Mouse (Mus musculus): ENCODE data around the gene Ttll4. TPM values are rescaled to one million over a fixed set of nuclear protein-coding genes. Genes with fewer than 3 reads are reported as not detected.

Gene Ttll4
- polyA plus RNA-seq, 1 experiment from 2014 or later: 26.1 TPM

DNA sequence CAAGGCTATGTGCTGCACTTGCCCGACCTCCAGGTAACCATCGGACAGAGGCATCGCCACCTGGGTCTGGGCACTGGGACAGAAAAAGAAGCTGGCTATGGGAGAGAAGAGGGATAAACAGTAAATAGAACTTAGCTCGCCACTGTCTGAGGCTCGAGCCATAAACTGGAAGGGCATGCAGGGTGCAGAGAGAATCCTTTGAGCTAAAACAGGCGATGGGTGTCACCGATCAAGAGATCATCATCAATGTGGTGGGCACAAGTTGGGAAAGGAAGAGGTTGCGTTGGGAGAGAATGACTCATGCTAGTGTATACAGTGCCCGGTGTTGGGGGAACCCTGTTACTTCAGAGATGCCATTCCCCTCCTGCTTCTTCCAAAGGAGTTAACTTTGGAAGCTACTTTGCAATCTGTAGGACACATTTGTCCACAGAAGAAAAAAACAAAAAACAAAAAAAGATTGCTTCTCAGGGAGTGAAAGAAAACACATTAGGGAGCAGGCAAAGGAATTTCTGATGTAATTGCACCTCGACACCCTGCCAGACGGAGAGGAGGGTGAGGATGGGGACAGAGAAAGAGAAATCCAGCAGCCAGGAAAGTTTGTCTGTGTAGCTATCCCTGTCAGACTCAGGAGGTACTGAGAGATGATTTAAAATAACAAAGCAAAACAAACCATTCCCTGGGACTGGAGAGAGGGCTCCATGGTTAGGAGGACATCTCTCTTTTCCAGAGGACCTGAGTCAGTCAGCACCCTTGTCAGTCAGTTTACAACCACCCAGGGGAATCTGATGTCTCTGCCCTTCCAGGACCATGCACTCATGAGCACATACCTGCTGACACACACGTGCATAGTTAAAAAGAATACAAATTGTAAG is 52.5 kb downstream of the Ttll4 start:
- H3K27me3 ChIP-seq (ENCODE audit: control insufficient read depth, insufficient read depth, low read length): no peaks in the 10 kb centered on the region
- H3K4me2 ChIP-seq (replicated peaks; ENCODE audit: low read depth, low read length): peak overlapping the region; percentile 86
- no peaks in the 10 kb centered on the region for H3K36me3 ChIP-seq (ENCODE audit: control insufficient read depth, insufficient read depth, low read length)
- ATAC-seq (ENCODE audit: low FRiP score, low TSS enrichment): 0 out of 2 replicates have a peak, but pooled peaks have one; percentile 14
- H3K4me1 ChIP-seq (ENCODE audit: control insufficient read depth, insufficient read depth, low read length): 0 out of 2 replicates have a peak, but pooled peaks cover 6% of the 10 kb centered on the region
- peak overlapping the region; percentile 71 for H3K9ac ChIP-seq (ENCODE audit: low read depth, low read length)
- no peak overlapping the region for H3K27ac ChIP-seq (ENCODE audit: low read depth, low read length)
- H3K9me3 ChIP-seq (ENCODE audit: control insufficient read depth, low read length): no peaks in the 10 kb centered on the region
- H3K4me3 ChIP-seq (ENCODE audit: low read length): peak overlapping the region; percentile 55
- WGBS: 18% methylated on average over 12 of the region's 12 CpGs

DNA sequence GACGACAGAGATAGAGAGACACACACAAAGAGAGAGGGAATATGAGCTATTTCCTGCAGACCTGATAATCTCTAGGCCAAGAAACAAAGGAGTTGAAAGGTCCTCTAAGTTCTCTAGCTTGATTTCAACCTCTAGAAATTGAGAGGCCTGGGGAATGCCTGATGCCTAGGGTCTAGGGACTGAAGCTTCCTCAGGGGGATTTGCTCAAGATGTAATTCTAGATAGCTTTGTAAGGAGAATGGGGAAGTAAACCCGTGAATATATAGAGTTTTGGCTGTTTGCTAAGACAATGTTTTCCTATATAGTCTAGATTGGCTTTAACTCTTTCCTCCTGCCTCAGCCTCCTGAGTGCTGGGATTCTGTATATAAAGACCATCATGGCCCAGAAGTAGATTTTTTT is 53.4 kb downstream of the Ttll4 start:
- Histone ChIP-seq H3K9me3 (ENCODE audit: control insufficient read depth, low read length) (no peaks in the 10 kb centered on the region), H3K4me3 (ENCODE audit: low read length) (no peak overlapping the region), H3K36me3 (ENCODE audit: control insufficient read depth, insufficient read depth, low read length) (no peaks in the 10 kb centered on the region), H3K9ac (ENCODE audit: low read depth, low read length) (no peak overlapping the region), H3K4me2 (replicated peaks; ENCODE audit: low read depth, low read length) (no peak overlapping the region), H3K27ac (ENCODE audit: low read depth, low read length) (no peak overlapping the region), H3K27me3 (ENCODE audit: control insufficient read depth, insufficient read depth, low read length) (no peaks in the 10 kb centered on the region), H3K4me1 (ENCODE audit: control insufficient read depth, insufficient read depth, low read length) (0 out of 2 replicates have a peak, but pooled peaks cover 6% of the 10 kb centered on the region)
- no peak for ATAC-seq (ENCODE audit: low FRiP score, low TSS enrichment)
- 49% methylated on average over 2 of the region's 2 CpGs for WGBS

DNA sequence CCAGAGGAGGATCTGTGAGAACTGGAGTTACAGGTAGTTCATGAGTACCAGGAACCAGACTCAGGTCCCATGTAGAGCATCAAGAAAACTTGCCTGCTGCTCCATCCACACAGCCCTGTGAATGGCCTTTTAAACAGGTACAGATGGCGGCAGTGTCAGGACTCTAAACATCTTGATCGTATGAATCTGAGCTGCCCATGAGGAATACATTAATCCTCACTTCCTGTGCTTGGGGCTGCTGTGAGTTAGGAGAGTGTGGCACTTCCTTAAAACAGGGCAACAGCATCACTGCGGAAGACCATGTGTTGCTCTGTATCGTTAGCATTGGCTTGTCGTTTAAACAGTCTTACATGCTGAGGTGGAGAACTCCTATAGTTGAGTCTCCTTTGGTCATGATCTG is 53.9 kb downstream of the Ttll4 start:
- no peaks in the 10 kb centered on the region for H3K36me3 ChIP-seq (ENCODE audit: control insufficient read depth, insufficient read depth, low read length)
- no peak overlapping the region for H3K9ac ChIP-seq (ENCODE audit: low read depth, low read length)
- no peaks in the 10 kb centered on the region for H3K9me3 ChIP-seq (ENCODE audit: control insufficient read depth, low read length)
- no peak overlapping the region for H3K4me2 ChIP-seq (replicated peaks; ENCODE audit: low read depth, low read length)
- H3K27me3 ChIP-seq (ENCODE audit: control insufficient read depth, insufficient read depth, low read length): no peaks in the 10 kb centered on the region
- H3K4me3 ChIP-seq (ENCODE audit: low read length): no peak overlapping the region
- no peak overlapping the region for H3K27ac ChIP-seq (ENCODE audit: low read depth, low read length)
- 0 out of 2 replicates have a peak, but pooled peaks cover 6% of the 10 kb centered on the region for H3K4me1 ChIP-seq (ENCODE audit: control insufficient read depth, insufficient read depth, low read length)
- 62% methylated on average over 5 of the region's 5 CpGs for WGBS
- ATAC-seq (ENCODE audit: low FRiP score, low TSS enrichment): no peak

- no peak overlapping the region for H3K4me2 ChIP-seq (replicated peaks; ENCODE audit: low read depth, low read length)
- H3K27ac ChIP-seq (ENCODE audit: low read depth, low read length): no peak overlapping the region
- no peak overlapping the region for H3K4me3 ChIP-seq (ENCODE audit: low read length)
- no peak overlapping the region for H3K9ac ChIP-seq (ENCODE audit: low read depth, low read length)
- H3K36me3 ChIP-seq (ENCODE audit: control insufficient read depth, insufficient read depth, low read length): no peaks in the 10 kb centered on the region
- no peak for ATAC-seq (ENCODE audit: low FRiP score, low TSS enrichment)
- no peaks in the 10 kb centered on the region for H3K9me3 ChIP-seq (ENCODE audit: control insufficient read depth, low read length)
- 0 out of 2 replicates have a peak, but pooled peaks cover 6% of the 10 kb centered on the region for H3K4me1 ChIP-seq (ENCODE audit: control insufficient read depth, insufficient read depth, low read length)
- no peaks in the 10 kb centered on the region for H3K27me3 ChIP-seq (ENCODE audit: control insufficient read depth, insufficient read depth, low read length)
- 89% methylated on average over 6 of the region's 6 CpGs for WGBS
Observed at GRCm38 (mm10) chr1:74715886-74716285, 54.3 kb downstream of the Ttll4 start.

DNA sequence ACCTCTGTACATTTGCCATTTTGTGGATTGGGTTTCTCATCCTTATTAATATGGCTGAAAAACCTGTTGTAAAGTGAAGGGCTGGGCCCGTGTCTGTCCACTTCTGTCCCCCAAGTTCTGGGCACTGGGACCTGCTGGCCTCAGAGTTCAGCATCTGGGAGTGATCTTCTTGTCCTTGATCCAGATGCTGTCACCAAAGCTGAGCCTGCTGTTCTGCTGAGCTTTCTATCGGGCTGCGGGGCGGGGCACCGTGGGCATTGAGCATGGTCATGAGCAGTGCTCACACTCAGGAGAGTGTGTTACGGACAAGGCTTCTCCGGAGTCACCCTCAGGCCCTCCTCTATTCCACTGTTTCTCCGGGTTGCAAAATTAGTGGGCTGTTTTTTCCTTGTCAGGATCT is 56.6 kb downstream of the Ttll4 start:
- Histone ChIP-seq H3K9me3 (ENCODE audit: control insufficient read depth, low read length) (no peaks in the 10 kb centered on the region), H3K9ac (ENCODE audit: low read depth, low read length) (no peak overlapping the region), H3K4me3 (ENCODE audit: low read length) (no peak overlapping the region), H3K27me3 (ENCODE audit: control insufficient read depth, insufficient read depth, low read length) (no peaks in the 10 kb centered on the region), H3K4me2 (replicated peaks; ENCODE audit: low read depth, low read length) (no peak overlapping the region), H3K27ac (ENCODE audit: low read depth, low read length) (no peak overlapping the region), H3K4me1 (ENCODE audit: control insufficient read depth, insufficient read depth, low read length) (0 out of 2 replicates have a peak, but pooled peaks cover 7% of the 10 kb centered on the region), H3K36me3 (ENCODE audit: control insufficient read depth, insufficient read depth, low read length) (no peaks in the 10 kb centered on the region)
- ATAC-seq (ENCODE audit: low FRiP score, low TSS enrichment): no peak
- 85% methylated on average over 8 of the region's 8 CpGs for WGBS

- Histone ChIP-seq H3K36me3 (ENCODE audit: control insufficient read depth, insufficient read depth, low read length) (no peaks in the 10 kb centered on the region), H3K27me3 (ENCODE audit: control insufficient read depth, insufficient read depth, low read length) (no peaks in the 10 kb centered on the region), H3K4me1 (ENCODE audit: control insufficient read depth, insufficient read depth, low read length) (0 out of 2 replicates have a peak, but pooled peaks cover 4% of the 10 kb centered on the region), H3K27ac (ENCODE audit: low read depth, low read length) (no peak overlapping the region), H3K9ac (ENCODE audit: low read depth, low read length) (no peak overlapping the region), H3K4me3 (ENCODE audit: low read length) (no peak overlapping the region), H3K9me3 (ENCODE audit: control insufficient read depth, low read length) (no peaks in the 10 kb centered on the region), H3K4me2 (replicated peaks; ENCODE audit: low read depth, low read length) (no peak overlapping the region)
- WGBS: 73% methylated on average over 3 of the region's 3 CpGs
- ATAC-seq (ENCODE audit: low FRiP score, low TSS enrichment): no peak
Observed at GRCm38 (mm10) chr1:74719281-74719680, 57.7 kb downstream of the Ttll4 start.

DNA sequence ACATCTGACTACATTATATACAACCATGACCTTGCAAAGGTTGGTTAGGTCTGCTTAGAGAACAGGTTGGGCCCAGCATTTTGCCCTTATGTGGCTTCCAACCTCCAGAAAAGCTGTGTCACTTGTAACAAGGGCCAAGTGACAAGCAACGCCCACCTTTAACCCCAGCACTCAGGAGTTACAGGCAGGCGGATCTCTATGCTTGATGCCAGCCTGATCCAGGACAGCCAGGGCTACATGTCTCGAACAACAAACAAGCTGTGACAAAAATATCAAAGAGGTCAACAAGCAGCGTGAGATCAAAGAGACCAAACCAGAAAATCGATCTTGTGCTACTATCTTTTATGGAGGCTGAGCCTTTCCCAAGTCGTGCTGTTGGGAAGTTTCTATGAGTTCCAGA is 60.1 kb downstream of the Ttll4 start:
- Histone ChIP-seq H3K9ac (ENCODE audit: low read depth, low read length) (no peak overlapping the region), H3K36me3 (ENCODE audit: control insufficient read depth, insufficient read depth, low read length) (no peaks in the 10 kb centered on the region), H3K4me3 (ENCODE audit: low read length) (no peak overlapping the region), H3K4me2 (replicated peaks; ENCODE audit: low read depth, low read length) (no peak overlapping the region), H3K9me3 (ENCODE audit: control insufficient read depth, low read length) (no peaks in the 10 kb centered on the region), H3K4me1 (ENCODE audit: control insufficient read depth, insufficient read depth, low read length) (0 out of 2 replicates have a peak, but pooled peaks cover 4% of the 10 kb centered on the region), H3K27me3 (ENCODE audit: control insufficient read depth, insufficient read depth, low read length) (no peaks in the 10 kb centered on the region), H3K27ac (ENCODE audit: low read depth, low read length) (no peak overlapping the region)
- no peak for ATAC-seq (ENCODE audit: low FRiP score, low TSS enrichment)
- WGBS: 66% methylated on average over 6 of the region's 6 CpGs

- no peaks in the 10 kb centered on the region for H3K36me3 ChIP-seq (ENCODE audit: control insufficient read depth, insufficient read depth, low read length)
- H3K9ac ChIP-seq (ENCODE audit: low read depth, low read length): no peak overlapping the region
- no peak for ATAC-seq (ENCODE audit: low FRiP score, low TSS enrichment)
- H3K4me1 ChIP-seq (ENCODE audit: control insufficient read depth, insufficient read depth, low read length): 0 out of 2 replicates have a peak, but pooled peaks cover 4% of the 10 kb centered on the region
- H3K27ac ChIP-seq (ENCODE audit: low read depth, low read length): no peak overlapping the region
- no peaks in the 10 kb centered on the region for H3K9me3 ChIP-seq (ENCODE audit: control insufficient read depth, low read length)
- H3K4me2 ChIP-seq (replicated peaks; ENCODE audit: low read depth, low read length): no peak overlapping the region
- H3K4me3 ChIP-seq (ENCODE audit: low read length): no peak overlapping the region
- H3K27me3 ChIP-seq (ENCODE audit: control insufficient read depth, insufficient read depth, low read length): no peaks in the 10 kb centered on the region
- WGBS: 78% methylated on average over 2 of the region's 2 CpGs
Observed at GRCm38 (mm10) chr1:74723748-74724147, 62.2 kb downstream of the Ttll4 start.

GRCm38 (mm10) chr1:74726114-74726513 is 64.6 kb downstream of the Ttll4 start:
- ATAC-seq (ENCODE audit: low FRiP score, low TSS enrichment): no peak
- no peak overlapping the region for H3K4me3 ChIP-seq (ENCODE audit: low read length)
- WGBS: 34% methylated on average over 5 of the region's 5 CpGs

More at GRCm38 (mm10) chr1:74726114-74726513, 64.6 kb downstream of the Ttll4 start:
- 0 out of 2 replicates have a peak, but pooled peaks cover 2% of the 10 kb centered on the region for H3K4me1 ChIP-seq (ENCODE audit: control insufficient read depth, insufficient read depth, low read length)
- H3K4me2 ChIP-seq (replicated peaks; ENCODE audit: low read depth, low read length): no peak overlapping the region
- H3K27me3 ChIP-seq (ENCODE audit: control insufficient read depth, insufficient read depth, low read length): no peaks in the 10 kb centered on the region
- no peaks in the 10 kb centered on the region for H3K9me3 ChIP-seq (ENCODE audit: control insufficient read depth, low read length)
- H3K9ac ChIP-seq (ENCODE audit: low read depth, low read length): no peak overlapping the region
- H3K27ac ChIP-seq (ENCODE audit: low read depth, low read length): no peak overlapping the region
- H3K36me3 ChIP-seq (ENCODE audit: control insufficient read depth, insufficient read depth, low read length): no peaks in the 10 kb centered on the region
